Mouse (Mus musculus) liver, embryonic 14.5 days (tissue): ENCODE data around the gene Bank1.

ENCODE experiments used
- CTCF ChIP-seq: IDR thresholded peaks from 2 replicates; pipeline ENCODE4 v1.5.1; 2016; ENCODE audit warnings: antibody characterized with exemption, low read depth, control low read depth
- EP300 ChIP-seq: IDR thresholded peaks from 2 replicates; pipeline ENCODE4 v1.6.1; 2016; ENCODE audit warnings: antibody characterized with exemption, low read depth

DNA sequence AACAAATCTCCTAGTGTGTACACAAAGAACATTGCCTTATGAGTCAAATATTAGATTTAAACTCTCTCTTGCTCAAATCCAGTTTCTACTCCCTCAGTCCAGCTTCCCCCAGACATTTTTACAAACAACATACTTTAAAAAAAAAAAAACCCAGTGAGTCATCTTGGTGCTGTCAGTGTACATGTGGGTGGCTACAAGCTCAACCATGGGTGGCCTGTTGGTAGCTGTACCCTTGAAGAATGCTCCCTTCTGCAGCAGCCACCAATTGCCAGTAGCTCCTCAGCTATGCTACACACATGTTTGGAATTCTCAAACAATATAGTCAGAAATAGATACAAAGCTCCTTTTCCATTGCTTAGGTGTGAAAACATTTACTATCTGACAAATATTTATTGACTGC, 154.2 kb downstream of the Bank1 start:
- TF ChIP-seq CTCF (no peak), EP300 (no peak)
